Mouse (Mus musculus): ENCODE results near the gene Rimbp3.

The Rimbp3 gene

GRCm38 (mm10) chr16:17261341-17261740 is 52.9 kb downstream of the Rimbp3 start:
- no peak for DNase-seq

All from kidney, postnatal 36 days (tissue).